Mouse (Mus musculus) heart, adult 18-20 months (tissue): ENCODE results near the gene Ugt1a5. TPM values are rescaled to one million over a fixed set of nuclear protein-coding genes. Genes with fewer than 3 reads are reported as not detected.

Source experiments
- DNase-seq, 2 experiments: peaks; one replicate each; pipeline ENCODE4 v3.0.0; 2021 to 2022; ENCODE audit warnings: mixed read lengths in 1 of 2
- total RNA-seq, 2 experiments: library from RNA; stranded (reverse); gene quantifications; 2 replicates each; pipeline ENCODE4 v1.2.3; 2021

The Ugt1a5 gene
- total RNA-seq, 2 experiments from 2014 or later: 0.59 TPM; not detected in 1

- no peak for DNase-seq
Measured at GRCm38 (mm10) chr1:88262255-88262654, 96.4 kb downstream of the Ugt1a5 start.

DNA sequence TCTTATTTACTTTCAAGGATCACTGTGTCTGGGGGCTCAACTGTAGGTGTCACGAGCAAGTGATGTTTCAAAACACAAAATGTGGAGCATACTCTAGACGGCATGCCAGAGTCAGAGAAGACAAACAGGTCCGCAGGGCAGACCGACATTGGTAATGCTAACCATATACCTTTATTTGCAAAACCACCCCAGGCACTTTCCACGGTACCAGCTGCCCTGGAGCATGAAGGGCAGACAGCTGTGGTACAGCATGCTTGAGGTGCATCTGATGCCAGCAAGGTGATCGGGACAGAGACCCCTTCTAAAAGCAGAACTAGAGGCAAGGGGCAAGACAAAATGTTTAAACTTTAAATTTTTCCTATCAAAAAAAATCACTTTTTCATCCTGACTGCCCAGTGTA is 97.1 kb downstream of the Ugt1a5 start:
- DNase-seq: no peak

DNA sequence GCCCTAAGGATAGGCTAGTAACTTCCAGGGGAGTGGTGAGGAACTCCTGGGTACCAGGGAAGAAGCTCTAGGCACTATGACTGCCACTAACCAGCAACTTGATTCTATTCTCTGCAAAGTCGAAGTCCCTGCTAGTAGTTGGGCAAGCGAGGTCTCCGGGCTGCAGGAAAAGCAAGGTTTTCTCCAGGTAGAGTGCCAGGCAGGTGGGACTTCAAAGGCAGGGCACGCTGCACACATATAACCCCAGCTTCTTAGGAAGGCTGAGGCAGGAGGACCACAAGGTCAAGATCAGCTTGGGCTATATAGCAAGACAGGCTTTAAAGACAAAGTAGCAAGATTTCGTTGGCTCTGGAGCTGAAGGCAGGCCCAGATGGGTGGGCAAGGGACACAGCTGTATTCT is 98.0 kb downstream of the Ugt1a5 start:
- DNase-seq: no peak

DNA sequence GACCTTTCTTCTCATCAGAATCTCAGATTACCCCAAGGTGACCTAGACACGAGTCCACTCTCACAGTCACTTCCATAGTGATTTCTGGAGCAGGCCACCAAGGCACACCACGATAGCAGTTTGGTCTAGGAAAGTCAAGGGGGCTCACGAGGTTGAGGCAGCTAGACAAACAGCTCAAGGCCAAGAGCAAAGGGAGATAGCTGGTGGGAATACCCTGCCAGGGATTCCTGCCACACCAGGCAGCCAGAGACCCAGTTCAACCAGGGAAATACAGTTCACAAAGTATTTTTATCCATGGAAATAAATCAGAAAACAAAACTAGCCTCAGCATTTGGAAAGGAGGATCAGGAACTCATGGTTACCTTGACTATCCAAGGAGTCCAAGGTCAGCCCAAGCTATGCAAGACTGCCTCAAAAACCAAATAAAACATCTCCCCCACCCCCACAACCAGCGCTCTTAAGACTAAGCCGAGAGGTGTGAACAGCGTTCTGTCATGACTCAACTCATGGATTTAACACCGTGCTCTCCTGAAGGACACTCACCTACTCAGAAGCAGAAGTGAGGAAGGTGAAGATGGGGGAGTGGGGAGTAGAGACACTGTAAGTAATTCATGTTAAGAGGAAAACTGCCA is 98.5 kb downstream of the Ugt1a5 start:
- no peak for DNase-seq

DNA sequence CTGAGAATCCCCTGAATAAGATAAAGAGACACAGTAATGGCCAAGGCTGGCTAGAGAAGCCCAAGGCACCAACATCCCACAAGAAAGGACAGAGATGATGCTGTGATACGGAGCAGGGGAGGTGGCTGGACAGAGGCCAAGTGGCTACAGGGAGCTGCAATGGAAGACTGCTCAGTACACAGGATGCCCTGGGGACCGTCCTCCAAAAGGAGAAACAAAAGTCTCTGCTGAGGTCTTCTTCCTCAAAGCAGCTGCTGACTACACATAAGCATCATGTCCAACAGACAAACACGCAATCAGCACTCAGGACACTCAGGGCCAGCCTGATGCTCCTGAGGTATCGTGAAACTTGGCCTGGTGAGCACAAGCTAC is 99.0 kb downstream of the Ugt1a5 start:
- DNase-seq: no peak

DNA sequence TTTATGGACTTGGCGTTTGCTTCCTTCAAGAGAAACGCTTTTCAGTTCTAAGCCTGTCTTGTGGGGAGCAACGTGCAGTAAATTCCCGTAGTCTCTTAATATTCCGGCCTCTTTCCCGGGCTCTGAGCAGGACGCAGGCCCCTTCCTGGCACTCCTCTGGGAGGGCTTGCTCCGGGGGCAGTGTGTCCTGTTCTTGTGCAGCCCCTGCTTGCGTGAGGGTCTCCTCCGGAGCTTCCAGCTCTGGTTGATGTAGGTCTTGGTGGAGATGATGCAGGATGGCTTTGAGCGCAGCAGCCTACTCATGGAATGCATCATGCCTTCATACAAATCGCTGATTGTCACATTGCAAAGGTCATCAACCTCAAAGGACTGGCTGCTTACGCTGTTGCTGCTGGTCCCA is 100.3 kb downstream of the Ugt1a5 start:
- DNase-seq: no peak

- no peak for DNase-seq
Measured at GRCm38 (mm10) chr1:88267489-88267888, 101.7 kb downstream of the Ugt1a5 start.

GRCm38 (mm10) chr1:88268070-88268469 is 102.3 kb downstream of the Ugt1a5 start:
- no peak for DNase-seq

Other genes with a start within 250 kb of the Ugt1a5 start
- 10 to 100 TPM; 15.0 to 15.6 TPM for gene Usp40, start 157.5 kb upstream of the Ugt1a5 start, total RNA-seq
- gene Ugt1a10, start 110.6 kb upstream of the Ugt1a5 start, total RNA-seq: not detected
- gene Ugt1a9, start 95.2 kb upstream of the Ugt1a5 start, total RNA-seq: not detected
- gene Ugt1a8, start 78.2 kb upstream of the Ugt1a5 start, total RNA-seq: not detected
- 1 to 10 TPM; 1.2 to 1.3 TPM for gene Ugt1a7c, start 71.0 kb upstream of the Ugt1a5 start, total RNA-seq
- gene Ugt1a6b, start 62.8 kb upstream of the Ugt1a5 start, total RNA-seq: 1 to 10 TPM in 1 of 2 experiments, under 1 TPM in 1; 0.72 to 1.3 TPM
- 1 to 10 TPM; 3.3 TPM for gene Ugt1a6a, start 31.2 kb upstream of the Ugt1a5 start, total RNA-seq
- gene Ugt1a2, start 34.6 kb downstream of the Ugt1a5 start, total RNA-seq: not detected
- under 1 TPM in 1 of 2 experiments, not detected in 1; 0.28 TPM for gene Dnajb3, start 39.8 kb downstream of the Ugt1a5 start, total RNA-seq
- under 1 TPM in 1 of 2 experiments, not detected in 1; 0.20 TPM for gene Ugt1a1, start 45.9 kb downstream of the Ugt1a5 start, total RNA-seq
- gene Mroh2a, start 61.0 kb downstream of the Ugt1a5 start, total RNA-seq: not detected
- 10 to 100 TPM; 10.6 to 11.0 TPM for gene Hjurp, start 111.6 kb downstream of the Ugt1a5 start, total RNA-seq
- not detected for gene Trpm8, start 111.6 kb downstream of the Ugt1a5 start, total RNA-seq
- gene Spp2, start 240.9 kb downstream of the Ugt1a5 start, total RNA-seq: not detected